Mouse (Mus musculus): ENCODE measurements around the gene Gtf3c4. TPM values are rescaled to one million over a fixed set of nuclear protein-coding genes. Genes with fewer than 3 reads are reported as not detected.

Gtf3c4 gene
- polyA plus RNA-seq, 1 experiment from 2014 or later: 3.3 TPM

- WGBS: 61% methylated on average over 4 of the region's 4 CpGs
- H3K36me3 ChIP-seq (ENCODE audit: control insufficient read depth, insufficient read depth, low read length): no peaks in the 10 kb centered on the region
- no peaks in the 10 kb centered on the region for H3K27me3 ChIP-seq (ENCODE audit: control insufficient read depth, insufficient read depth, low read length)
- no peak overlapping the region for H3K4me3 ChIP-seq (ENCODE audit: low read depth, low read length)
- TF ChIP-seq EP300 (optimal IDR thresholded peaks at IDR 0.05): no peak
- no peak for TF ChIP-seq CTCF (IDR thresholded peaks at IDR 0.05; ENCODE audit: low read depth)
- H3K4me2 ChIP-seq (replicated peaks; ENCODE audit: low read depth): no peak overlapping the region
- DNase-seq (ENCODE audit: low spot score): no peak
- H3K9ac ChIP-seq (ENCODE audit: low read length): no peak overlapping the region
- no peak for ATAC-seq (ENCODE audit: low FRiP score, low TSS enrichment)
- no peaks in the 10 kb centered on the region for H3K4me1 ChIP-seq (replicated peaks; ENCODE audit: control insufficient read depth, insufficient read depth)
- no peak overlapping the region for H3K27ac ChIP-seq (replicated peaks)
- no peaks in the 10 kb centered on the region for H3K9me3 ChIP-seq (ENCODE audit: control insufficient read depth, low read length)
These were observed 21.3 kb downstream of the Gtf3c4 start for GRCm38 (mm10) chr2:28818866-28819265.

- 50% methylated on average over 5 of the region's 5 CpGs for WGBS
- no peak for DNase-seq (ENCODE audit: low spot score)
These were observed 29.7 kb downstream of the Gtf3c4 start for GRCm38 (mm10) chr2:28810260-28811013.

DNA sequence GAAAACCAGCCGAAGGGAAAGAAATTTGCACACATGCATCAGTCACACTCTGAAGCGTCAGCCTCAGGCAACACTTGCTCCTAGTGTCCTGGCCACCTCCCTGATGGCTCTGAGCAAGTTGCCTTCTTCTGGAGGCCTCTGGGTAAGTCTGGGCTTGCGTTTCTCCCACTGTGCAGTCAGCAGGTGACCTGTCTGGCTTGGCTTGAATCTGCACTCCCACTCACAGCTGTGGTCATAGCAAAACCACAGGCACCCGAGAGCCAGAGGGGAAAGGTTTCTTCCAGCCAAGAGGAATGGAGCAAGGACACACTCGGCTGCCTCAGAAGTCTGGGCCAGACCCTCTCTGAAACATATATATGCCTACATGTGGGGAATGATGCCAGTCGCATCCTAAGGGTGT lies 31.3 kb downstream of the Gtf3c4 start:
- 78% methylated on average over 6 of the region's 6 CpGs for WGBS
- no peak overlapping the region for H3K27ac ChIP-seq (replicated peaks)
- no peaks in the 10 kb centered on the region for H3K4me1 ChIP-seq (replicated peaks; ENCODE audit: control insufficient read depth, insufficient read depth)
- no peaks in the 10 kb centered on the region for H3K9me3 ChIP-seq (ENCODE audit: control insufficient read depth, low read length)
- H3K36me3 ChIP-seq (ENCODE audit: control insufficient read depth, insufficient read depth, low read length): no peaks in the 10 kb centered on the region
- H3K9ac ChIP-seq (ENCODE audit: low read length): no peak overlapping the region
- no peak for DNase-seq (ENCODE audit: low spot score)
- H3K4me3 ChIP-seq (ENCODE audit: low read depth, low read length): no peak overlapping the region
- H3K27me3 ChIP-seq (ENCODE audit: control insufficient read depth, insufficient read depth, low read length): no peaks in the 10 kb centered on the region
- no peak for ATAC-seq (ENCODE audit: low FRiP score, low TSS enrichment)
- TF ChIP-seq CTCF (IDR thresholded peaks at IDR 0.05; ENCODE audit: low read depth) (no peak), EP300 (optimal IDR thresholded peaks at IDR 0.05) (no peak)
- no peak overlapping the region for H3K4me2 ChIP-seq (replicated peaks; ENCODE audit: low read depth)

More at GRCm38 (mm10) chr2:28810260-28811013, 29.7 kb downstream of the Gtf3c4 start:
- no peaks in the 10 kb centered on the region for H3K9me3 ChIP-seq (ENCODE audit: control insufficient read depth, low read length)
- H3K27ac ChIP-seq (replicated peaks): no peak overlapping the region
- TF ChIP-seq EP300 (optimal IDR thresholded peaks at IDR 0.05) (no peak), CTCF (IDR thresholded peaks at IDR 0.05; ENCODE audit: low read depth) (no peak)
- no peaks in the 10 kb centered on the region for H3K4me1 ChIP-seq (replicated peaks; ENCODE audit: control insufficient read depth, insufficient read depth)
- no peak overlapping the region for H3K9ac ChIP-seq (ENCODE audit: low read length)
- H3K4me3 ChIP-seq (ENCODE audit: low read depth, low read length): no peak overlapping the region
- no peaks in the 10 kb centered on the region for H3K36me3 ChIP-seq (ENCODE audit: control insufficient read depth, insufficient read depth, low read length)
- no peaks in the 10 kb centered on the region for H3K27me3 ChIP-seq (ENCODE audit: control insufficient read depth, insufficient read depth, low read length)
- no peak overlapping the region for H3K4me2 ChIP-seq (replicated peaks; ENCODE audit: low read depth)
- ATAC-seq (ENCODE audit: low FRiP score, low TSS enrichment): no peak

GRCm38 (mm10) chr2:28803406-28803805 lies 36.8 kb downstream of the Gtf3c4 start:
- Histone ChIP-seq H3K36me3 (ENCODE audit: control insufficient read depth, insufficient read depth, low read length) (no peaks in the 10 kb centered on the region), H3K27me3 (ENCODE audit: control insufficient read depth, insufficient read depth, low read length) (no peaks in the 10 kb centered on the region), H3K27ac (replicated peaks) (no peak overlapping the region), H3K9ac (ENCODE audit: low read length) (no peak overlapping the region), H3K9me3 (ENCODE audit: control insufficient read depth, low read length) (no peaks in the 10 kb centered on the region), H3K4me3 (ENCODE audit: low read depth, low read length) (no peak overlapping the region), H3K4me1 (replicated peaks; ENCODE audit: control insufficient read depth, insufficient read depth) (no peaks in the 10 kb centered on the region), H3K4me2 (replicated peaks; ENCODE audit: low read depth) (no peak overlapping the region)
- no peak for DNase-seq (ENCODE audit: low spot score)
- no peak for ATAC-seq (ENCODE audit: low FRiP score, low TSS enrichment)
- no peak for TF ChIP-seq CTCF (IDR thresholded peaks at IDR 0.05; ENCODE audit: low read depth)
- no peak for TF ChIP-seq EP300 (optimal IDR thresholded peaks at IDR 0.05)
- WGBS: 81% methylated on average over 7 of the region's 7 CpGs

DNA sequence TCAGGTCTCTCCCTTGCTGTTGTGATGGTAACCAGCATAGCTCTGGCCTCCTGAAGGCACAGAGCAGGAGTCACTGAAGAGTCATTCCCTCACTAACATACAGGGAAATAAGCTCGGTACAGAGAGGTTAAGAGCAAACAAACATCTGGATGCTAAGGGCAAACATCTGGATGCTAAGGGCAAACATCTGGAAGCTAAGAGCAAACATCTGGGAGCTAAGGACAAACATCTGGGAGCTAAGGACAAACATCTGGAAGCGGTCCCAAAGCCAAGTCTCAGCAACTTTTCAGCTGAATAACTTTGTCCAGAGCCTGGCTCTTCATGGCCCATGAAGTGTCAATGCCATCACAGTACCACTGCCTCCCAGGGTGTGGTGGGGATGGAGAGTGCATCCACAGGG lies 40.6 kb downstream of the Gtf3c4 start:
- no peak overlapping the region for H3K9ac ChIP-seq (ENCODE audit: low read length)
- H3K27ac ChIP-seq (replicated peaks): no peak overlapping the region
- no peaks in the 10 kb centered on the region for H3K36me3 ChIP-seq (ENCODE audit: control insufficient read depth, insufficient read depth, low read length)
- H3K27me3 ChIP-seq (ENCODE audit: control insufficient read depth, insufficient read depth, low read length): no peaks in the 10 kb centered on the region
- no peak for DNase-seq (ENCODE audit: low spot score)
- no peak overlapping the region for H3K4me3 ChIP-seq (ENCODE audit: low read depth, low read length)
- WGBS: 47% methylated on average over 2 of the region's 2 CpGs
- TF ChIP-seq EP300 (optimal IDR thresholded peaks at IDR 0.05) (no peak), CTCF (IDR thresholded peaks at IDR 0.05; ENCODE audit: low read depth) (no peak)
- H3K4me1 ChIP-seq (replicated peaks; ENCODE audit: control insufficient read depth, insufficient read depth): no peaks in the 10 kb centered on the region
- H3K4me2 ChIP-seq (replicated peaks; ENCODE audit: low read depth): no peak overlapping the region
- no peaks in the 10 kb centered on the region for H3K9me3 ChIP-seq (ENCODE audit: control insufficient read depth, low read length)
- ATAC-seq (ENCODE audit: low FRiP score, low TSS enrichment): no peak

DNA sequence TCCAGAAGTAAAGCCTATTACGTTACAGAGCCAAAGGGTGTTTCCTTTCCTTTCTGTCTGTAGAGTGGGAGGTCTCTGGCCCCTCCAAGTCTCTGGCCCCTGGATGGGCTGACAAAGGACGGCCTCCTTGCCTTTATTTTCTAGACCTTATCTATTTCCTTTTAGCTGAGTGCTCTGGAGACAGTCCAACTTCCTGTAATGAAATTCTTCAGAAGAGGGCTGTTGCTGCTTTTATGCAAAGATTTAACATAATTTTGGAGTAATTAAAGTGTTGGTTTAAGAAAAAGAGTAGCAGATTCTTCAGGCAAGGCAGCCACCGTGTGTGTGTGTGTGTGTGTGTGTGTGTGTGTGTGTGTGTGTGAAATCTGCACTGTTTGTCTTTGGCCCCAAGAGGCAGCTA lies 41.8 kb downstream of the Gtf3c4 start:
- no peak overlapping the region for H3K27ac ChIP-seq (replicated peaks)
- no peak overlapping the region for H3K4me2 ChIP-seq (replicated peaks; ENCODE audit: low read depth)
- no peak overlapping the region for H3K4me3 ChIP-seq (ENCODE audit: low read depth, low read length)
- no peak overlapping the region for H3K9ac ChIP-seq (ENCODE audit: low read length)
- TF ChIP-seq EP300 (optimal IDR thresholded peaks at IDR 0.05) (no peak), CTCF (IDR thresholded peaks at IDR 0.05; ENCODE audit: low read depth) (no peak)
- no peaks in the 10 kb centered on the region for H3K36me3 ChIP-seq (ENCODE audit: control insufficient read depth, insufficient read depth, low read length)
- DNase-seq (ENCODE audit: low spot score) (no peak), ATAC-seq (ENCODE audit: low FRiP score, low TSS enrichment) (no peak)
- no peaks in the 10 kb centered on the region for H3K27me3 ChIP-seq (ENCODE audit: control insufficient read depth, insufficient read depth, low read length)
- 17% methylated on average over 3 of the region's 3 CpGs for WGBS
- H3K9me3 ChIP-seq (ENCODE audit: control insufficient read depth, low read length): no peaks in the 10 kb centered on the region
- H3K4me1 ChIP-seq (replicated peaks; ENCODE audit: control insufficient read depth, insufficient read depth): no peaks in the 10 kb centered on the region

Measured in stomach, postnatal 0 days (tissue).